Mouse (Mus musculus) lung, adult 2 months (tissue): ENCODE results near the gene Mob3b.

Source experiments
- CTCF ChIP-seq: fragments of 200-500 bp; IDR thresholded peaks from 2 replicates; pipeline ENCODE4 v1.5.1; 2011; ENCODE audit warnings: mild to moderate bottlenecking, low read length, control low read depth; ENCODE audit not compliant: insufficient read depth
- POLR2A ChIP-seq: fragments of 200-500 bp; IDR thresholded peaks from 2 replicates; pipeline ENCODE4 v1.6.1; 2011; ENCODE audit warnings: low read depth, mild to moderate bottlenecking, control low read depth, low read length, borderline replicate concordance; ENCODE audit errors: extremely low read depth

DNA sequence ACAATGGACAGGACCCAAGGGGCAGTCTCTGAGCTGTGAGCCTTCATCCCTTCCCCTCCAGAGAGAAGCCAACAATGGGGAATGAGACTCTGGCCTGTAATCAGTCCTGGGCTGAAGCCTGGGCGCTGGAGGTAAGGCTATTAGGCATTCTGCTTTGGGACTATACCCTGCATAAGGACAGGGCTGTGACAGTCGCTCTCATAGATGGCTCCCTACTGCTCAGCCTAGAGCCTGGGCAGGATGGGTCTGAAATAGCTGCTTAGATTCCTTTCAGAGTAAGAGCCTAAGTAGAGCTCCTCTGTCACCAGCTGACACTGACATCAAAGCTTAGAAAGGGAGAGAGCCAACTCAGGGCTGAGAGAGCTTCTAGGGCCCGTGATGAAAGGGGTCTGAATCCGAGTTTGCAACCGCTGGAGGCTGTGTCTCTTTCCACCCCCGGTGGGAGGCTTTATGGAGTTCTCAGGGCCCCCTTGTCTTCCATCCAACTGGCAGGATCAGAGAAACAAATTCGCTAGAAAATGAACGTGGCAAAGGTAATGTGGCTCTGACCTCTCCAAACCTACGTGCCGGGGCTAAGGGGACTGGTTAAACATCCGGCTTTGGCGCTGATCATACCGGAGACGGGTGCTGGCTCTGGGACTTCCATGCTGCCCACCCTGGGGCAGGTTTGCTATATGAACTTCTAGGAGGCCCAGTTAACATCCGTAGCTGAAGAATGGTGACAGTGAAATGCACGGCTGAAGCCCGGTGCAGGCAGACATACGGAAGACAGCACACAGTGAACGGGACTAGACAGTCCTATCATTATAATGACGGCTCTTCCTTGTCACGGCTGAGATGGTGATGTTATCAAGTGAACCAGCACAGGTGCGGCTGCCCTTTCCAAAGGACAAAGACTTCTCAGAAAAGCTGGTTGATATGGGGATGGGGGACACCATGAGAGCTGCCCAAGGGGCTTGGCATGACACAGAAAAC, 165.1 kb downstream of the Mob3b start:
- TF ChIP-seq CTCF: no peak
- no peak for TF ChIP-seq POLR2A
